Mouse (Mus musculus): ENCODE data around the gene Helq.

DNA sequence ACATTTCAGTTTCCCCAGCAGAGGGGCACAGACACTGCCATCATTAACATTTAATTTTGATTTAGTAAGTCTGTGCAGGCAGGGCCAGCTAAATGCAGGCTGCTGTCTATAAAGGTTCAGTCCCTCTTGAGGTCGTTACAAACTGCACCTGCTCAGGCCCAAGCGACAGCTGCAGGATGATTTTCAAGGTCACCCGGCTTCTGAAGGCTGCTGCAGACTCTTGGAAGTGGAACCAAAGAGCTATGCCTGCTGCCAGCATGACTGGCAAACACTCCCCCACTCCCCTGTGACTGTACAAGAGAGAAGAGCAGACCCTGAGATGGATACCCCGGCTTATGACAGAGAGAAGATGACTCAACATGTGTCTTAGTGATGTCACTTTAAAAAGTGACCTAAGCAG is 46.7 kb downstream of the Helq start:
- no peak for TF ChIP-seq POLR2A (IDR thresholded peaks at IDR 0.05; ENCODE audit: control insufficient read depth in 1 of 2, insufficient read depth in 1 of 2, low read depth in 1 of 2, low read length in 2 of 2, poor library complexity in 1 of 2)
- no peak for TF ChIP-seq CTCF (IDR thresholded peaks at IDR 0.05 in 2 of 3, conservative IDR thresholded peaks at IDR 0.05 in 1 of 3; ENCODE audit: control insufficient read depth in 1 of 3, insufficient read depth in 1 of 3, low read depth in 2 of 3, low read length in 3 of 3, poor library complexity in 1 of 3, severe bottlenecking in 1 of 3)
- TF ChIP-seq ZC3H11A (IDR thresholded peaks at IDR 0.05; ENCODE audit: low read depth, low read length) = no peak
- TF ChIP-seq GATA1 (IDR thresholded peaks at IDR 0.05; ENCODE audit: low read depth, low read length) = no peak
- no peak for TF ChIP-seq USF1 (IDR thresholded peaks at IDR 0.05; ENCODE audit: low read depth, low read length)
- no peak for TF ChIP-seq TAL1 (IDR thresholded peaks at IDR 0.05; ENCODE audit: low read length)
- no peak for TF ChIP-seq CHD1 (IDR thresholded peaks at IDR 0.05; ENCODE audit: low read depth, low read length)
- no peak for TF ChIP-seq KAT2A (conservative IDR thresholded peaks at IDR 0.05; ENCODE audit: low read depth, low read length)
- TF ChIP-seq POLR2AphosphoS2 (IDR thresholded peaks at IDR 0.05; ENCODE audit: low read length) = no peak
- no peak for TF ChIP-seq MAFK (IDR thresholded peaks at IDR 0.05; ENCODE audit: borderline replicate concordance, low read depth, low read length)
- no peak for TF ChIP-seq RCOR1 (IDR thresholded peaks at IDR 0.05; ENCODE audit: low read depth, low read length)
- no peak for TF ChIP-seq EP300 (IDR thresholded peaks at IDR 0.05; ENCODE audit: low read depth in 1 of 2, low read length in 2 of 2)
- TF ChIP-seq GABPA (IDR thresholded peaks at IDR 0.05; ENCODE audit: low read depth, low read length) = no peak
